Mouse (Mus musculus): ENCODE measurements around the gene Hcfc1r1.
A peak's percentile ranks its signal among the peaks of the same experiment; 100 is the strongest.

DNA sequence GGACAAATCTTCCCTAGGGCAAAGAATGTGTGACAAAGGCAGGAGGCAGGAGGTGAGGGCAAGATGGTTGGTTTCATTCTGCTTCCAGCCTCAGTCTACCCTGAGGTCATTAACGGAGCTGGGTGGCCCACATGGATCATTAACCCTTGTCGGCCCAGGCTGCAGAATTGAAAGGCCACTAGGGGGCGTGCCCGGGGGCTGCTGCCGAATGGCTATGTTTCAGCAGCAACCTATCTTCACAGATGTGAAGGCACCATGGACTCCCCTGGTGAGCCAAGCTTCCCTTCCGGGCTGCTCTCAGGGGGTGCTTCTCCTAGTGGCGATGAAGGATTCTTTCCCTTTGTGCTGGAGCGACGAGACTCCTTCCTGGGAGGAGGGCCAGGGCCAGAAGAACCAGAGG is 11.9 kb upstream of the Hcfc1r1 start:
- TF ChIP-seq CTCF (IDR thresholded peaks at IDR 0.05; ENCODE audit: low read depth) (peak; percentile 65), EP300 (IDR thresholded peaks at IDR 0.05; ENCODE audit: low read depth) (no peak)

Data from liver, postnatal 0 days (tissue).